Mouse (Mus musculus) monocyte, adult 2 months (primary cell): ENCODE results near the gene Lonp2.

ENCODE experiments used
- DNase-seq, 2 experiments: peaks; one replicate each; pipeline ENCODE4 v3.0.0; 2022; ENCODE audit warnings: low spot score in 2 of 2, low read depth in 1 of 2

Gene Lonp2

DNA sequence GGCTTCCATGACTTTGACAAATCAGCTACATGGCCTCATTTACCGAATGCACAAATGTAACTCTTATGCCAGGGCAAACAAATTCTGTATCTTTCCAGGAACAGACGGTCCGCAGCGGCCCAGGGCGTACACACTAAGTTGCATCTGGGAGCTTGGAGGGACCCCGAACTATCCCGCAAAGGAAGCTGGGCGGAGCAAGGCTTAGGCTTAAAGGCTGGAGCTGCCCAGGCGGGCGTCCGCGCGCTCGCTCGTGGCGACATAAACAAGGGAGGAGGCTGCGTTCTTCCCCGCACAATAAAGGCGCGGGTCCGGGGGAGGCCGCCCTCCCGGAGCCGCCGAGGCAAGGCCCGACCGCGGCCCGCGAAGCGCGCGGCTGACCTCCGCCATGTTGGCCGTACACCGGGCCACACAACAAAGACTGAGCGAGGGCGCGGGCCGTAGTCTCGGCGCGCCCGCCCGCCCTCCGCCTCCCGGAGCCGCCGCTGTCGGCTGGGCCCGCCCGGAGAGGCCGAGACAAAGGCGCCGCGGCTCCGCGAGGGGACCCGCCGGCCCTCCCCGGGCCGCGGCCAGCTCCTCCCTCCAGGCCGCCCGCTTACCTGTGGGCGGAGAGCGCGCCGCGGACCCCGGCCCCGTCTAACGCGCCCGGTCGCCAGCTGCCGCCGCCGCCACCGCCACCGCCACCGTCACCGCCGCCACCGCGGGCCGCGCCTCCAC is 121.5 kb downstream of the Lonp2 start, which contains the start of the genes Gm10638 and Siah1a:
TSS of gene Gm10638 (plus strand) at position 479 of the 714 bp plus-strand sequence.
TSS of gene Siah1a (minus strand) at position 714 of the 714 bp plus-strand sequence.
- peak; percentile 9 to 16 for DNase-seq

- DNase-seq = peak; percentile 73 to 91
Measured at GRCm38 (mm10) chr8:86745935-86746441, 122.1 kb downstream of the Lonp2 start.

- peak in 1 of 2 experiments; percentile 2 for DNase-seq
Measured at GRCm38 (mm10) chr8:86746511-86746910, 122.7 kb downstream of the Lonp2 start.

DNA sequence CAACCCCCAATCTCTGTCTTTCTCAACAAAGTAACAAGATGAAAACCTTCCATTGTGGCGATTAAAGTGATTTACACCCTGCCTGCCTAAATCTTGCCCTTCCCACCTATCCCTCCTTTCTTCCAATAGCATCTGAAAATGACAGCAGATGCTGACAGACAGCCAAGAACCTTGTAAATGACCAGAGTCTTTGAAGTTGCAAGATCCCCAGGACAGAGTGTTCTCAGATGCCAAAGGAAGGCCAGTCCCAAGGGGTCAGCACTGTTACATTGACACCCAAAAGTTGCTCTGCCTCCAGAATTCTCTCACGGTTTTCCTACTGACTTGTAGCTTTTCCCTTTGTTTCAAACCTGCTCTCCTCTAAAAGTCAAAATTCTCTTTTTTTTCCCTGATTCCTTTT is 126.0 kb downstream of the Lonp2 start:
- no peak for DNase-seq

DNA sequence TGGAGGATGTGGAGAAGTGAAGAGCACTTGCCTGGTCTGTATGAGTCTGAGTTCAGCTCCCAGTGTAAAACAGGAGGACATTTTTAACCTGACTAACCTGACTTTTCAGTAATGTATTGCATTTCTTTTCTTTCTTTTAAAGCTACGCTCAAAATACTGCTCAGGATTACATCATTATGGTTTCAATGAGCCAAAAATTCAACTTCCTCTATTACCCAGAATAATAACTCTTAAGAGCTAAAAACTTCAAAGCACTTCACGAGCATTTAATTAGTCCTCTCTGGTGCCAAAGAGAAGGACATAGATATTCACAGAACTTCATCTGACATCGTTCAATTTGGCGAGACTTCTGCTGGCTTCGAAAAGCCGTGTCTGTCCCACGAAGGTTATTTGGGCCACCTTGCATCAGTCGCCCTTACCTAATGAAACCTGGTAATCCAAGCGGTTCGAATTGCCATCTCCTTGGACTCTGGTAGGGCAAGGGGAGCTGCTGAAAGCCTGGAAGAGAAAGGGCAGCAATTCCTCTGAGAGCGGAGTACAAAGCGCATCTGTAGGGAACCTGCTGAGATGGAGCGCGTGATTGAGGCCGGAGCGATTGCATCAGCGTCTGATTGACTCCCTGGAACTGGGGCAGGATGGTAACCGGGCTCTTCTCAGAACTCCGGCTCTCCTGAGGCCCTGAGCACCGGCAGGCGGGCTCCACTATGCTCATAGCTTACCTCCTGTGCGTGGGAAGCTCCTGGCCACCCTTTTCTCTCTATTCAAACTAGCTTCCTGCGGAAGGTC is 133.3 kb downstream of the Lonp2 start:
- DNase-seq = peak in 1 of 2 experiments; percentile 37

DNA sequence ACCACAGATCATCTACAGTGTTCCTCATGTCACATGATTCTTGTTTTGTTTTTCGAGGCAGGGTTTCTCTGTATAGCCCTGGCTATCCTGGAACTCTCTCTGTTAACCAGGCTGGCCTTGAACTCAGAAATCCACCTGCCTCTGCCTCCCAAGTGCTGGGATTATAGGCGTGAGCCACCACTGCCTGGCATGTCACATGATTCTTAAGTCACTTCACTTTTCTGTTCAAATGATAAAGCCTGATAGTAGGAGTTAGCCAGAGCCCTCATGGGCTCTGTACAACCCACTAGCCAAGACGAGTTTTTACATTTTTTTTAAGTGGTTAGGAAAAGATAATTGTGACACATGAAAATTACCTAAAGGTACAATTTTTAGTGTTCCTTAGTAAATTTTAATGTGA is 134.8 kb downstream of the Lonp2 start:
- no peak for DNase-seq

GRCm38 (mm10) chr8:86759090-86759491 is 135.2 kb downstream of the Lonp2 start:
- DNase-seq = no peak

DNA sequence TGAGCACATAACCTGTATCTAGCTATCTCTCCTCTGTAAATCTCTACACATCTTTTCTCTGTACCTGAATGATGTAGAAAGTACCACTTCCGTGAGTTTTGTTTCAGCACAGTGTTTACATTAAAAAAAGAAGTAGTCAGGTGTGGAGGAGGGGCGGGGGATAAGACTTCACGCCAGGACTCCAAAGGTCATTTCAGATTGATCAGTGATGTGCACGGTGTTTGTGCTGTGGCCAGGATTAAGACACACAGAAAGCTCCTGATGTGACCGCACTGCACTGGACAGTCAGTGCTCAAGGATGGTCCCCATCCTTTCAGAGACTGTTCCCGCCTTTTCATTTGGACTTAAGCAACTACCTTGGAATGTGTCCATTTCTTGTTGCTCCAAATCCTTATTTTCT is 136.9 kb downstream of the Lonp2 start:
- no peak for DNase-seq

DNA sequence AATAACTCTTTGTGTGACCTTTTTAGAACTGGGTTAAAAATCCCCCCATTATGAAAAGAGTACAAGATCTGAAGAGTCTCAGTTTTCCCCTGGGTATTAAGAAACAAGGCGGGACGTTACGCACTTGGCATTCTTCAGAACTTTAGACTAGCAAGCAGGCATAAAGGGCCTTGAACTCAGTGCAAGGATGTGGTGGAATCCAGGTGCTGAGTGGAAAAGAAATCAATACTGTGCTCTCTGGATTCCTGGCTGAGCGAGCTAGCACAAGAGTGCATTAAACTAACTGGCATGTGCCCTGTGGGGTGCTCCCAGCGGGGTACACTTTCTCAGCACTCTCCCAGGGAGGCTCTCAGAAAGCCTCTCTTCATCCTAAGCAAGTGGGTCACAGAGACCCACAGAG is 139.0 kb downstream of the Lonp2 start:
- DNase-seq = no peak

DNA sequence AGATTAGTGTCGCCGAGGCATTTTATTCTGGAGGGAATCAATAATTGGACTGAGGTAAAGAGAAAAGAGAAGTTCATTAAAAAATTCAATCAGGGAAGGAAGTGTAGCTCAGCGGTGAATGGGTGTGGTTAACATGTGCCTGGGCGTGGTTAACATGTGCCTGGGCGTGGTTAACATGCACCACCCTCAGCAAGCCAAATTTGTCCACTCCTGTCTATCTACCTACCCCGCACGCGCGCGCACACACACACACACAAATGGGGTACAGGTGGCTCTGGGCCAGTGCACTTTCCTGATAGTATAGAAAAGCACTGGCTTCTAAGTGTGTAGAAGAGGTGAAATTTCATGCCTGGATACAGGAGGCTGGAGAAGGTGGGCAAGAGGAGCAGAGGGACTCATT is 141.3 kb downstream of the Lonp2 start:
- no peak for DNase-seq

DNA sequence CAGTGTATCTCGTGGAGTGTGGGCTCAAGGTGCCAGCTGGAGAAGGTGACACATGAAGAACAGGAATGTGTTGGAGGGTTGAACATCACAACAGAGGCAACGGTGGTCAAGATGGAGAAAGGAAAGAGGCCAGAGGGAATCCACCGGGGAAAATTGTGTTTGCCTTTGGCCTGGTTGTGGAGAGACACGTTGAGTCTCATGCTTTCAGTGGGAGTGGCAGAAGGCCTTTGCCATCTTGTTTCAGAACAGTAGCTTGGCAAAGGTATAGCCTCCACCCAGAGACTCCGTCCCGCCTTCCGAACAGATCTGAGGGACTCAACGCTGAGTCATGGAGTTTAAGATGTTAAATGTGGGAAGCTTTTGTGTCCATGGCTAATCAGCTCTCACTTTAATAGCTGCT is 141.8 kb downstream of the Lonp2 start:
- no peak for DNase-seq

- no peak for DNase-seq
Measured at GRCm38 (mm10) chr8:86766548-86767211, 142.8 kb downstream of the Lonp2 start.

- no peak for DNase-seq
Measured at GRCm38 (mm10) chr8:86768499-86768898, 144.7 kb downstream of the Lonp2 start.

GRCm38 (mm10) chr8:86769945-86770715 is 146.3 kb downstream of the Lonp2 start:
- DNase-seq = no peak
